Mouse (Mus musculus) ES-Bruce4 (cell line): ENCODE results near the gene Ifi202b. TPM values are rescaled to one million over a fixed set of nuclear protein-coding genes. Genes with fewer than 3 reads are reported as not detected.
"Not testable (repeated sequence)": the region's sequence is repeated elsewhere in the genome, so short reads cannot be mapped to it uniquely, and the experiment has no call there.

ENCODE experiments used
- H3K27ac ChIP-seq: 2 replicates; pipeline ENCODE4 v1.5.1; 2012; ENCODE audit warnings: low read length, inconsistent platforms; ENCODE audit not compliant: insufficient read depth
- H3K27me3 ChIP-seq: 2 replicates; pipeline ENCODE4 v1.6.1; 2012; ENCODE audit warnings: mild to moderate bottlenecking, low read length, inconsistent platforms; ENCODE audit not compliant: control insufficient read depth, poor library complexity, insufficient read depth, severe bottlenecking
- H3K36me3 ChIP-seq: 2 replicates; pipeline ENCODE4 v1.6.1; 2012; ENCODE audit warnings: inconsistent platforms, mild to moderate bottlenecking, low read length, moderate library complexity; ENCODE audit not compliant: control insufficient read depth, poor library complexity, insufficient read depth, severe bottlenecking
- H3K4me1 ChIP-seq: one replicate; pipeline ENCODE4 v1.8.1; 2011; ENCODE audit warnings: low read length; ENCODE audit not compliant: control insufficient read depth, insufficient read depth
- H3K4me3 ChIP-seq: 2 replicates; pipeline ENCODE4 v1.5.1; 2011; ENCODE audit warnings: low read depth, mild to moderate bottlenecking, low read length
- H3K9ac ChIP-seq: 2 replicates; pipeline ENCODE4 v1.6.1; 2012; ENCODE audit warnings: low read depth, mild to moderate bottlenecking, inconsistent platforms; ENCODE audit not compliant: poor library complexity, severe bottlenecking
- H3K9me3 ChIP-seq: replicated peaks from 2 replicates; pipeline ENCODE4 v1.6.1; 2012; ENCODE audit warnings: mild to moderate bottlenecking, low read length, inconsistent platforms; ENCODE audit not compliant: control insufficient read depth, poor library complexity, insufficient read depth, severe bottlenecking
- CTCF ChIP-seq: IDR thresholded peaks from one replicate; pipeline ENCODE4 v1.8.1; 2011; ENCODE audit warnings: low read depth, low read length
- EP300 ChIP-seq: IDR thresholded peaks from 2 replicates; pipeline ENCODE4 v1.6.1; 2011; ENCODE audit warnings: low read depth, low read length; ENCODE audit not compliant: insufficient read depth
- POLR2A ChIP-seq: IDR thresholded peaks from one replicate; pipeline ENCODE4 v1.8.1; 2011; ENCODE audit warnings: low read length; ENCODE audit not compliant: insufficient read depth
- polyA plus RNA-seq: library from polyadenylated mRNA; stranded (reverse); fragments of >200 nt; gene quantifications from 2 replicates; pipeline ENCODE4 v1.2.4, GENCODE M21; 2011; ENCODE audit warnings: low read depth; ENCODE audit not compliant: missing spikeins, insufficient read depth, insufficient read length

Ifi202b gene
- not detected in 2 replicates for polyA plus RNA-seq

DNA sequence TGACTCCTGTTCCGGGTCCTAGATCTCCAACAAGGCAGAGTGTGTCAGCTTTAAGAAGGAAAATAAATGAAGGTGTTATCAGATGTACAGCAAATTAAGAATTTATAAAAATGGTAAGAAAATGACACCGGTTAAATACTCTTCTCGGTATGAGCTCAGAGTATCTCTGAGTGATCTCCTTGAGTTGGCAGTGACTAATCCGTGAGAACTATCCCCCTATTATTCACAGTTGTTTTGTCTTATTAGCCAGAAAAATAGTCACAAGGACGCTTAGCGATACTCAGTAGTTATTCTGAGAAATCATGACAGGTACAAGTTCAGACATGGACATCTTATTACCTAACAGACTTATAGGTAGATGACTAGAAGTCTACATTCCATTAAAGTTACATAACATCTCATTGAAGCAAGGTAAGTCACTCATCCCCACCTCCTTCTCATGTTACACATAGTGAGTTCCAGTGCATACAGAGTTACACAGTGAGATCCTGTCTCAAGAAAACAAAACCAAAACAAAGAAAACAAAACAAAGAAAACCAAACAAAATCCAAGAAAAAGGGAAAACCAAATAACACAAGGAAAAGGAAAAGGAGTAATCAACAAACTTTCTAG is at the start of gene Ifi202b:
Ifi202b (minus strand) TSS at position 51 of the 612 bp plus-strand sequence.
- H3K27me3 ChIP-seq, H3K4me3 ChIP-seq, H3K4me1 ChIP-seq, H3K9me3 ChIP-seq, H3K27ac ChIP-seq, H3K36me3 ChIP-seq, H3K9ac ChIP-seq: not testable (repeated sequence)

GRCm38 (mm10) chr1:174031698-174032097 is 49.2 kb upstream of the Ifi202b start, which contains the start of gene Ifi205:
Ifi205 (minus strand) TSS chr1:174031810.
- TF ChIP-seq POLR2A (no peak), EP300 (no peak), CTCF (no peak)

DNA sequence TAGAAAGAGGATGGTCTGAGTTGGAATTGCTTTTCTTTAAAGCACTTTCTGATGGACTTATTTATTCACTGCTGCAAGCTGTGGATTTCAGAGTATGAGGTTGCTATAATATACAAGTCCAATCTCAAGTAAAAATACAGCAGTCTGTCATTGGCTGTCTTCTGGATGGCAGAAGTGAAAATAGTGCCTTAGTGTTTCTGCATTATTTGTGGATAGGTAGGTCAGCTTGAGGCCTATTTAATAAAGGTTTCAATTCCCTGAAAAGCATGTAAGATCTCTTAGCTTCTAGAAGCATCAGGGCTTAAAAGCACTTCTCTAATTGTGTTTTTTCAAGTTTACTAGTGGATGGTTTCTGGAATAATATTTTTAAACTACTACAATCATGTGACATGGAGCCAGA is 24.5 kb upstream of the Ifi202b start:
- not testable (repeated sequence) for H3K9ac ChIP-seq, H3K4me3 ChIP-seq, H3K27me3 ChIP-seq, H3K9me3 ChIP-seq, H3K36me3 ChIP-seq, H3K4me1 ChIP-seq, H3K27ac ChIP-seq

More at GRCm38 (mm10) chr1:174031698-174032097, 49.2 kb upstream of the Ifi202b start, which contains the start of gene Ifi205:
- H3K4me1 ChIP-seq = no peaks in the 10 kb centered on the region
- H3K36me3 ChIP-seq = no peaks in the 10 kb centered on the region
- no peaks in the 10 kb centered on the region for H3K27me3 ChIP-seq
- no peak within 1 kb of the TSS for H3K27ac ChIP-seq
- H3K9me3 ChIP-seq = no peaks in the 10 kb centered on the region
- H3K9ac ChIP-seq = no peak within 1 kb of the TSS
- no peak within 1 kb of the TSS for H3K4me3 ChIP-seq

- H3K4me3 ChIP-seq, H3K9ac ChIP-seq, H3K36me3 ChIP-seq, H3K9me3 ChIP-seq, H3K27me3 ChIP-seq, H3K4me1 ChIP-seq, H3K27ac ChIP-seq: not testable (repeated sequence)
These were observed 22.0 kb upstream of the Ifi202b start for GRCm38 (mm10) chr1:174004352-174005109.

DNA sequence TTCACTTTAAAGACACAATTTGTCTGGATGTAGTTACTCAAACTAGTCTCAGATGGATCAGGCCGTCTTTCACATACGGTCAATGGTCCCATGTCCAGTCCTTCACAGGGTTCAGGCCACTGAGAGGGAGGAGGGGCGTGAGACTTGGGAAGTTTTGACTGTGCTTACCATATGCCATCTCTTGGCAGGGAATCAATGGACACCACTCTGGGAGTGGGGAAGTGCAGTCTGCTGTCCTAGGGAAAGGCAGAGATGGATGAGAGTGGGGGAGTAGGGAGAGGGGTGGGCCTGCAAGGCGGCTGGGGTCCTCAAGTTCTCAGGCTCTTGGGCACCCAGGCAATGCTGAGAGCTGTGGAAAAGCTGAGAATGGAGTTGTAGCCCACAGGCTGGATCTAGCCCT is 12.5 kb upstream of the Ifi202b start:
- H3K9ac ChIP-seq = no peak overlapping the region
- no peak overlapping the region for H3K27ac ChIP-seq
- TF ChIP-seq EP300 (no peak), CTCF (no peak), POLR2A (no peak)
- no peaks in the 10 kb centered on the region for H3K27me3 ChIP-seq
- H3K9me3 ChIP-seq = no peaks in the 10 kb centered on the region
- no peaks in the 10 kb centered on the region for H3K36me3 ChIP-seq
- no peaks in the 10 kb centered on the region for H3K4me1 ChIP-seq
- H3K4me3 ChIP-seq = no peak overlapping the region

DNA sequence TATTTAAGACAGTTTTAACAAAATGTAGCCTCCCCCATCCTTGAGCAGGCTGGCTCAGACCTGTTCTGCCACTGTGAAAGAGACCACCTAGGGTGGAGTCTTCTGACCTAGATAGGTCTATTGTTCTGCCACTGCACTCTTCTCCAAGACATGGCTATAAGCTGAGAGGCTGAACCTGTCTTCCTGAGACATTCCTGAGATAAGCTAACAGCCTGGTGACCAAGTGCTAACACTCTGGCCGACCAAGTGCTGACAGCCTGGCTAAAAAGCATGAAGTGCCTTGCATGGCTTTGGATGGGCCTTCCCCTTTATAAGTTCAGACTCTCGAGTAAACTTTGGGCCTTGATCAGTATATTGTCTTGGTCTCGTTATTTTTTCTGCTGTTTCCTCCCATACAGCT is 1.5 kb downstream of the Ifi202b start:
- H3K9me3 ChIP-seq, H3K27ac ChIP-seq, H3K9ac ChIP-seq, H3K4me1 ChIP-seq, H3K4me3 ChIP-seq, H3K36me3 ChIP-seq, H3K27me3 ChIP-seq: not testable (repeated sequence)
